Mouse (Mus musculus) kidney, adult 2 months (tissue): Measurements from ENCODE around the gene Clrn1.

ENCODE experiments used
- CTCF ChIP-seq: fragments of 200-500 bp; conservative IDR thresholded peaks from 2 replicates; pipeline ENCODE4 v1.5.1; 2011; ENCODE audit warnings: low read depth, mild to moderate bottlenecking, control low read depth, low read length, moderate library complexity, mixed read lengths; ENCODE audit not compliant: insufficient read depth, insufficient read length
- POLR2A ChIP-seq: fragments of 200-500 bp; IDR thresholded peaks from one replicate; pipeline ENCODE4 v1.6.1; 2011; ENCODE audit warnings: low read depth, low read length, control low read depth

DNA sequence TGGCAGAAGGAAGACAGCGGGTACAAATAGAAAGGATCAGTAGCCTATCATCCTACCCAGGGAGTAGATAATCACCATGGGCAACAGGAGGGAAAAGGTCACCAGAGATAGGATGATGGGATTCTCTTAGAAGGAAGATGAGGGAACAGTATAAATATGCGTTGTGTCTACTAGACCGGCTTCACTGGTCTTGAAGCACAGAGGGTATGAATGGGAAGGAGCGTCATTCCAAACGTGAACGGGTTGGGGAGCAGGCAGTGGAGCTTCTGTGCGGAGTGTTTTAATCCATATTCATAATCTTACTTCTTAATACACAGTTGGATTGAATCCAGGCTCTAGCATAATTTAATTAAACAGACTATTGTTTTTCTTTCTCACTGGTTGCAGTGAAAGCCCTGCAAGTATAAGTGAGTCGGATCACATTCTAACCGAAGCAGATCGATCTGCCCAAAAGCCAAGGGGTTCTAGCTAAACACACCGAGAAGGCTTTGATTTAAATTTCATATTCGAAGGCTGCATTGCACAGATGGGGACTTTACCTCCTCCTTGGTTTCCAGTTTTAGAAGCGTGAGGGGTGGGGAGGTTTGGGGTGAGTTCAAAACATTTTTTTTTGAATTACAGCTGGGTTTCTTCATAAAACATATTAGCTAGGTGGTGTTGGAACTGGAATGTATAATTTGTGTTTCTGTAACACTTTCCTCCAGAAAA lies 17.1 kb upstream of the Clrn1 start:
- TF ChIP-seq CTCF = no peak
- no peak for TF ChIP-seq POLR2A
